Mouse (Mus musculus) spleen, postnatal 4 days (tissue): ENCODE results near the gene Cd200r4.
A peak's percentile ranks its signal among the peaks of the same experiment; 100 is the strongest.
"Not testable (repeated sequence)": the region's sequence is repeated elsewhere in the genome, so short reads cannot be mapped to it uniquely, and the experiment has no call there.

Experiments
- DNase-seq, 2 experiments: peaks; one replicate each; pipeline ENCODE4 v3.0.0; 2022; ENCODE audit warnings: low spot score in 2 of 2

Cd200r4 gene

GRCm38 (mm10) chr16:44811544-44811943 is at the start of gene Cd200r4:
TSS of gene Cd200r4 (plus strand) at chr16:44811733.
- DNase-seq, result no peak

GRCm38 (mm10) chr16:44761811-44762210 is 49.7 kb upstream of the Cd200r4 start:
- DNase-seq, result no peak

- DNase-seq, result no peak
Measured at GRCm38 (mm10) chr16:44765555-44766319, 45.8 kb upstream of the Cd200r4 start, which contains the start of gene Cd200r1. TSS of gene Cd200r1 (plus strand) at chr16:44765736.

- DNase-seq, result no peak
Measured at GRCm38 (mm10) chr16:44766320-44766892, 45.1 kb upstream of the Cd200r4 start.

- no peak for DNase-seq
Measured at GRCm38 (mm10) chr16:44767506-44767905, 44.0 kb upstream of the Cd200r4 start.

- no peak for DNase-seq
Measured at GRCm38 (mm10) chr16:44767967-44768366, 43.6 kb upstream of the Cd200r4 start.

- peak in 1 of 2 experiments; percentile 45 for DNase-seq
Measured at GRCm38 (mm10) chr16:44772577-44772976, 39.0 kb upstream of the Cd200r4 start.

- peak in 1 of 2 experiments; percentile 37 for DNase-seq
Measured at GRCm38 (mm10) chr16:44773673-44774072, 37.9 kb upstream of the Cd200r4 start.

GRCm38 (mm10) chr16:44774201-44774600 is 37.3 kb upstream of the Cd200r4 start:
- DNase-seq, result peak in 1 of 2 experiments; percentile 31

GRCm38 (mm10) chr16:44778538-44779147 is 32.9 kb upstream of the Cd200r4 start:
- DNase-seq, result peak; percentile 19 to 43

GRCm38 (mm10) chr16:44779494-44779893 is 32.0 kb upstream of the Cd200r4 start:
- no peak for DNase-seq

- DNase-seq, result peak in 1 of 2 experiments; percentile 34
Measured at GRCm38 (mm10) chr16:44780751-44781150, 30.8 kb upstream of the Cd200r4 start.

GRCm38 (mm10) chr16:44786934-44787333 is 24.6 kb upstream of the Cd200r4 start:
- DNase-seq, result no peak

- no peak for DNase-seq
Measured at GRCm38 (mm10) chr16:44794416-44794815, 17.1 kb upstream of the Cd200r4 start.

- DNase-seq, result no peak
Measured at GRCm38 (mm10) chr16:44805976-44806375, 5.6 kb upstream of the Cd200r4 start.

- not testable (repeated sequence) for DNase-seq
Measured at GRCm38 (mm10) chr16:44810223-44810622, 1.3 kb upstream of the Cd200r4 start.

- DNase-seq, result no peak
Measured at GRCm38 (mm10) chr16:44812468-44813065, 1.0 kb downstream of the Cd200r4 start.

GRCm38 (mm10) chr16:44818010-44818409 is 6.5 kb downstream of the Cd200r4 start:
- DNase-seq, result no peak

GRCm38 (mm10) chr16:44820545-44820944 is 9.0 kb downstream of the Cd200r4 start:
- DNase-seq, result no peak

GRCm38 (mm10) chr16:44832286-44832685 is 20.8 kb downstream of the Cd200r4 start:
- DNase-seq, result no peak

- not testable (repeated sequence) for DNase-seq
Measured at GRCm38 (mm10) chr16:44833189-44833588, 21.7 kb downstream of the Cd200r4 start.

GRCm38 (mm10) chr16:44866797-44867196 is 55.3 kb downstream of the Cd200r4 start, which contains the start of gene Cd200r2:
TSS of gene Cd200r2 (plus strand) at chr16:44867097.
- no peak for DNase-seq
